Mouse (Mus musculus): ENCODE data around the gene Tmem247.

GRCm38 (mm10) chr17:86895191-86895590 is 22.0 kb upstream of the Tmem247 start:
- TF ChIP-seq POLR2A (IDR thresholded peaks at IDR 0.05; ENCODE audit: low read depth, low read length) (no peak), CTCF (conservative IDR thresholded peaks at IDR 0.05; ENCODE audit: insufficient read depth, insufficient read length, low read depth, low read length) (no peak)

All from kidney, adult 2 months (tissue).